Comparison of ENCODE assay signal across 8 mouse cellular contexts in the genomic region with DNA sequence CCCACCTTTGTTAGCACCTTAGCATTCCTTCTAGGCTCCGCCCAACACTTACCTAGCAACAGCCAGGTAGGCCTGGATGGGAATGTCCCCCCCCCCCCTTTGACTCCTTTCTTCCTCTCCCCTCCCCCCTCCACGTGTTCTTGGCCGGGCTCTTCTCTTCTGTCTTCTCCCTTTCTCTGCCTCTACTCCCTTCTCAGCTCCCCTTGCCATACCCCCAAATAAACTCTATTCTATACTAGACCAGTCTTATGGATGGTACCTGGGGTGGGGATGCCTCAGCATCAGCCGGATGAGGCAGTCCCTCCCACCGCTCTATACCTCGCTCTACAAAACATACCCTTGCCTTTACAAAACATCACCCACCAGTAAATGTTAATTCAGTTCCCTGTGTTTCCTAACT. TPM values are rescaled to one million over a fixed set of nuclear protein-coding genes. Genes with fewer than 3 reads are reported as not detected.
DNase-seq lines count a peak whose midpoint lies in the region; ATAC-seq and TF ChIP-seq lines count a peak whose summit lies in the region.

No protein-coding gene starts in this region.

- no peaks in the 10 kb centered on the region for H3K36me3 ChIP-seq in intestine, embryonic 14.5 days (ENCODE audit: control insufficient read depth, insufficient read depth, low read length)
- 0 out of 2 replicates have a peak, but pooled peaks cover 3% of the 10 kb centered on the region for H3K36me3 ChIP-seq in neural tube, embryonic 12.5 days

- peak overlapping the region; percentile 83 for H3K4me2 ChIP-seq in intestine, embryonic 14.5 days (ENCODE audit: low read length)
- peak overlapping the region; percentile 69 for H3K4me2 ChIP-seq in neural tube, embryonic 12.5 days (replicated peaks)

- no peaks in the 10 kb centered on the region for H3K27me3 ChIP-seq in intestine, embryonic 14.5 days (replicated peaks; ENCODE audit: control insufficient read depth, insufficient read depth, low read length)
- no peaks in the 10 kb centered on the region for H3K27me3 ChIP-seq in neural tube, embryonic 12.5 days (replicated peaks)

- peak overlapping the region; percentile 93 for H3K9ac ChIP-seq in intestine, embryonic 14.5 days (ENCODE audit: low read length)
- H3K9ac ChIP-seq in neural tube, embryonic 12.5 days: peak overlapping the region; percentile 97; the same call in 1 of the 2 replicates

- H3K9me3 ChIP-seq in intestine, embryonic 14.5 days (ENCODE audit: control insufficient read depth, low read length): no peaks in the 10 kb centered on the region
- H3K9me3 ChIP-seq in neural tube, embryonic 12.5 days: no peaks in the 10 kb centered on the region

- peaks cover 11% of the 10 kb centered on the region; the same call in 1 of the 2 replicates for H3K4me1 ChIP-seq in intestine, embryonic 14.5 days (replicated peaks; ENCODE audit: control insufficient read depth, insufficient read depth, low read length)
- H3K4me1 ChIP-seq in neural tube, embryonic 12.5 days: peaks cover 14% of the 10 kb centered on the region

- ATAC-seq in intestine, embryonic 14.5 days (replicated peaks; ENCODE audit: low FRiP score, low TSS enrichment, low read depth): no peak
- ATAC-seq in neural tube, embryonic 12.5 days (ENCODE audit: low FRiP score, low read depth): no peak
- no peak for ATAC-seq in granulocyte monocyte progenitor cell, adult 5-6 weeks (replicated peaks; ENCODE audit: poor library complexity, severe bottlenecking)
- ATAC-seq in frontal cortex, adult (ENCODE audit: low TSS enrichment): no peak

- 9% methylated on average over 6 of the region's 6 CpGs for WGBS in intestine, embryonic 14.5 days
- WGBS in neural tube, embryonic 12.5 days: 10% methylated on average over 6 of the region's 6 CpGs

- peak overlapping the region; percentile 96 for H3K4me3 ChIP-seq in layer of hippocampus, adult 2 months
- peak overlapping the region; percentile 85 for H3K4me3 ChIP-seq in intestine, embryonic 14.5 days (ENCODE audit: low read depth, low read length)
- H3K4me3 ChIP-seq in neural tube, embryonic 12.5 days: peak overlapping the region; percentile 93; the same call in 1 of the 2 replicates

- no peak overlapping the region for H3K27ac ChIP-seq in layer of hippocampus, adult 2 months
- H3K27ac ChIP-seq in intestine, embryonic 14.5 days (ENCODE audit: low read depth): no peak overlapping the region; the same call in 1 of the 2 replicates
- no peak overlapping the region for H3K27ac ChIP-seq in neural tube, embryonic 12.5 days

- TF ChIP-seq CTCF in layer of hippocampus, adult 2 months (conservative IDR thresholded peaks at IDR 0.05): no peak

- DNase-seq in layer of hippocampus, adult 2 months (ENCODE audit: low spot score in 2 of 2): no peak
- no peak for DNase-seq in layer of hippocampus, postnatal 25 days (ENCODE audit: extremely low spot score in 1 of 2, low spot score in 1 of 2)
- peak; percentile 5 for DNase-seq in embryo, embryonic 10.5 days (ENCODE audit: low spot score)
- peak; percentile 54 for DNase-seq in intestine, embryonic 14.5 days (ENCODE audit: low spot score)
- no peak for DNase-seq in layer of hippocampus, postnatal 14 days (ENCODE audit: low spot score in 2 of 2)

RNA-seq across cellular contexts. Expression of a gene that starts 1.0 kb away (rescaled TPM):
- total RNA-seq in layer of hippocampus, adult 2 months (2021): 10 to 100 TPM; 53.0 to 60.1 TPM
- 10 to 100 TPM; 41.8 to 57.4 TPM for total RNA-seq in layer of hippocampus, postnatal 25 days (2021)
- polyA plus RNA-seq in intestine, embryonic 14.5 days (2014; fragmentation: Nextera tagmentation; extraction: Ambion mirVana): 56.5 and 62.1 TPM in 2 replicates
- 73.8 and 83.1 TPM in 2 replicates for polyA plus RNA-seq in neural tube, embryonic 12.5 days (2016; fragmentation: Nextera tagmentation; extraction: Ambion mirVana)
- 10 to 100 TPM; 44.0 to 47.0 TPM for total RNA-seq in layer of hippocampus, postnatal 14 days (2021)
- total RNA-seq in granulocyte monocyte progenitor cell, adult 5-6 weeks (2014; fragmentation: Nextera tagmentation): 74.8 and 99.4 TPM in 2 replicates
- total RNA-seq in granulocyte monocyte progenitor cell, adult 5-6 weeks (2017): 75.7 and 92.9 TPM in 2 replicates

RNA-seq across cellular contexts. Expression of a gene that starts 38.1 kb away (rescaled TPM):
- 10 to 100 TPM; 42.4 to 43.7 TPM for total RNA-seq in layer of hippocampus, adult 2 months (2021)
- total RNA-seq in layer of hippocampus, postnatal 25 days (2021): 10 to 100 TPM; 36.9 to 42.0 TPM
- 27.2 and 29.7 TPM in 2 replicates for polyA plus RNA-seq in intestine, embryonic 14.5 days (2014; fragmentation: Nextera tagmentation; extraction: Ambion mirVana)
- 45.2 and 48.2 TPM in 2 replicates for polyA plus RNA-seq in neural tube, embryonic 12.5 days (2016; fragmentation: Nextera tagmentation; extraction: Ambion mirVana)
- 10 to 100 TPM; 38.0 TPM for total RNA-seq in layer of hippocampus, postnatal 14 days (2021)
- 42.8 and 45.7 TPM in 2 replicates for total RNA-seq in granulocyte monocyte progenitor cell, adult 5-6 weeks (2014; fragmentation: Nextera tagmentation)
- 23.0 and 31.6 TPM in 2 replicates for total RNA-seq in granulocyte monocyte progenitor cell, adult 5-6 weeks (2017)

Comparison
In these comparisons a context has a peak if more than half of its experiments do, and no peak if none do; other contexts are left out.
1. DNase-seq: peak in embryo, embryonic 10.5 days (single experiment) and intestine, embryonic 14.5 days (single experiment); none in layer of hippocampus, adult 2 months (0 of 2), layer of hippocampus, postnatal 25 days (0 of 2) and layer of hippocampus, postnatal 14 days (0 of 2).
2. Peak in every context shown above with its lines, with median percentiles within 50 percentile points of each other: H3K4me3 ChIP-seq.